Mouse (Mus musculus) C2C12 (cell line): ENCODE results near the gene Zbtb5. TPM values are rescaled to one million over a fixed set of nuclear protein-coding genes. Genes with fewer than 3 reads are reported as not detected.
"Not testable (repeated sequence)": the region's sequence is repeated elsewhere in the genome, so short reads cannot be mapped to it uniquely, and the experiment has no call there.

Source experiments
- H3K27me3 ChIP-seq: one replicate; pipeline ENCODE4 v1.6.1; 2011; ENCODE audit not compliant: control insufficient read depth, insufficient read depth, insufficient read length
- H3K36me3 ChIP-seq: one replicate; pipeline ENCODE4 v1.6.1; 2011; ENCODE audit not compliant: control insufficient read depth, insufficient read depth
- H3K4me3 ChIP-seq: one replicate; pipeline ENCODE4 v1.5.1; 2011; ENCODE audit warnings: mild to moderate bottlenecking, control low read depth; ENCODE audit not compliant: poor library complexity, insufficient read depth, severe bottlenecking
- H3K79me2 ChIP-seq: one replicate; pipeline ENCODE4 v1.6.1; 2011; ENCODE audit not compliant: control insufficient read depth, insufficient read depth
- H3K79me3 ChIP-seq: one replicate; pipeline ENCODE4 v1.6.1; 2011; ENCODE audit warnings: low read depth, control low read depth
- H3ac ChIP-seq: one replicate; pipeline ENCODE3; 2011; ENCODE audit warnings: low read depth; ENCODE audit not compliant: control insufficient read depth, insufficient read length
- CEBPB ChIP-seq: IDR thresholded peaks from one replicate; pipeline ENCODE4 v1.6.1; 2011; ENCODE audit warnings: low read depth, mild to moderate bottlenecking, control low read depth, moderate library complexity
- CTCF ChIP-seq: IDR thresholded peaks from one replicate; pipeline ENCODE4 v1.5.1; 2011; ENCODE audit not compliant: control insufficient read depth, insufficient read depth, insufficient read length
- FOSL1 ChIP-seq: IDR thresholded peaks from one replicate; pipeline ENCODE4 v1.8.0; 2011; ENCODE audit warnings: mild to moderate bottlenecking, low read length; ENCODE audit not compliant: poor library complexity, insufficient read depth, severe bottlenecking
- MAX ChIP-seq: IDR thresholded peaks from one replicate; pipeline ENCODE4 v1.6.1; 2011; ENCODE audit warnings: mild to moderate bottlenecking, control low read depth
- MYOD1 ChIP-seq: IDR thresholded peaks from one replicate; pipeline ENCODE4 v1.6.1; 2011; ENCODE audit warnings: low read depth; ENCODE audit not compliant: control insufficient read depth, insufficient read length
- MYOG ChIP-seq: IDR thresholded peaks from one replicate; pipeline ENCODE4 v1.6.1; 2011; ENCODE audit not compliant: control insufficient read depth, insufficient read length; ENCODE audit errors: extremely low read depth
- USF1 ChIP-seq: IDR thresholded peaks from one replicate; pipeline ENCODE4 v1.6.1; 2011; ENCODE audit warnings: low read depth, mild to moderate bottlenecking, control low read depth, moderate library complexity
- polyA plus RNA-seq: library from polyadenylated mRNA; unstranded; fragments of >200 nt; fragmentation: generic; extraction: Trizol; gene quantifications from one replicate; pipeline ENCODE4 v1.2.1, GENCODE M21; 2012; ENCODE audit warnings: missing spikeins

Gene Zbtb5
- polyA plus RNA-seq, 1 experiment: 4.7 TPM

GRCm38 (mm10) chr4:44958776-44959175 is 53.4 kb downstream of the Zbtb5 start:
- Histone ChIP-seq H3K4me3 (no peak overlapping the region), H3ac (no peak overlapping the region)
- TF ChIP-seq USF1 (no peak), MYOD1 (no peak), FOSL1 (no peak), MAX (no peak), CEBPB (no peak), MYOG (no peak), CTCF (no peak)

GRCm38 (mm10) chr4:44953041-44953440 is 59.2 kb downstream of the Zbtb5 start:
- H3K27me3 ChIP-seq: peaks cover 3% of the 10 kb centered on the region
- no peaks in the 10 kb centered on the region for H3K79me3 ChIP-seq
- no peaks in the 10 kb centered on the region for H3K36me3 ChIP-seq
- no peaks in the 10 kb centered on the region for H3K79me2 ChIP-seq
- TF ChIP-seq MAX (no peak), FOSL1 (no peak), USF1 (no peak), MYOD1 (no peak), CTCF (no peak), MYOG (no peak), CEBPB (no peak)
- H3K4me3 ChIP-seq: no peak overlapping the region
- no peak overlapping the region for H3ac ChIP-seq

More at GRCm38 (mm10) chr4:44958776-44959175, 53.4 kb downstream of the Zbtb5 start:
- Histone ChIP-seq H3K79me3 (no peaks in the 10 kb centered on the region), H3K27me3 (no peaks in the 10 kb centered on the region), H3K36me3 (no peaks in the 10 kb centered on the region), H3K79me2 (no peaks in the 10 kb centered on the region)

DNA sequence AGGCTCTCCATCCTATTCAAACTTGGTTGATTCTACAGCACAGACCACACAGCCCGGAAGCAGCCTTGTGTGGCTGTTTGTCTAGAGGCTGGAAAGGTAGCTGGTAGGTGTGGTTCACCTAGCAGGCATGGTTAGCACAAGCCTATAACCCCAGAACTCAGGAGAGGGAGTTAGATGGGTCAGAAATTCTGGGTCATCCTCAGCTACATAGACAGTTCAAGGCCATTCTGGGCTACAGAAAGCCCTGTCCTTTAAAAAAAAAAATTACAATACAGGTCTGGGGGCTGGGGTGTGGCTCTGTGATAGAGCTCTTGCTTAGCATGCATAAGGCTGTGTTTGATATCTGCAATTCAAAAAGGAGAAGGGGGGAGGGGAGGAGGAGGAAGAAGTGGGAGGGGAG is 63.9 kb downstream of the Zbtb5 start:
- Histone ChIP-seq H3K27me3 (peaks cover 11% of the 10 kb centered on the region), H3K36me3 (no peaks in the 10 kb centered on the region), H3K79me2 (no peaks in the 10 kb centered on the region), H3K4me3 (no peak overlapping the region), H3ac (no peak overlapping the region), H3K79me3 (no peaks in the 10 kb centered on the region)
- TF ChIP-seq USF1 (no peak), MYOG (no peak)

GRCm38 (mm10) chr4:44947464-44947863 is 64.7 kb downstream of the Zbtb5 start:
- Histone ChIP-seq H3K79me3 (no peaks in the 10 kb centered on the region), H3K36me3 (no peaks in the 10 kb centered on the region), H3K27me3 (peaks cover 18% of the 10 kb centered on the region), H3ac (no peak overlapping the region), H3K4me3 (no peak overlapping the region), H3K79me2 (no peaks in the 10 kb centered on the region)
- TF ChIP-seq CEBPB (no peak), MYOD1 (no peak), FOSL1 (no peak), MAX (no peak), CTCF (no peak), USF1 (no peak), MYOG (no peak)

DNA sequence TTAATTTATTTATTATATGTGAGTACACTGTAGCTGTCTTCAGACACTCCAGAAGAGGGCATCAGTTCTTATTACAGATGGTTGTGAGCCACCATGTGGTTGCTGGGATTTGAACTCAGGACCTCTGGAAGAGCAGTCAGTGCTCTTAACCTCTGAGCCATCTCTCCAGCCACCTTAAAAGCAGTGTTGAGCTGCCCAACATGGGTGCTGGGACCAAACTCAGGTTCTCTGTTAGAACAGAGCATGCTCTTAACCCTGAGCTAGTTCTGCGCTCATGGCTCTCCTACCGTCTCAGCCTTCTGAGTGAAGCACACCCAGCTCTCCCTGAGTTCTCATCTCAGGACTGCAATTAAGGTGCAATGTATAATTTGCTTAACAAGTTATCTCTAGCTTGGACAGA is 66.1 kb downstream of the Zbtb5 start:
- not testable (repeated sequence) for H3K36me3 ChIP-seq, H3K79me2 ChIP-seq, H3K79me3 ChIP-seq, H3K4me3 ChIP-seq, H3ac ChIP-seq
- peaks cover 15% of the 10 kb centered on the region for H3K27me3 ChIP-seq

DNA sequence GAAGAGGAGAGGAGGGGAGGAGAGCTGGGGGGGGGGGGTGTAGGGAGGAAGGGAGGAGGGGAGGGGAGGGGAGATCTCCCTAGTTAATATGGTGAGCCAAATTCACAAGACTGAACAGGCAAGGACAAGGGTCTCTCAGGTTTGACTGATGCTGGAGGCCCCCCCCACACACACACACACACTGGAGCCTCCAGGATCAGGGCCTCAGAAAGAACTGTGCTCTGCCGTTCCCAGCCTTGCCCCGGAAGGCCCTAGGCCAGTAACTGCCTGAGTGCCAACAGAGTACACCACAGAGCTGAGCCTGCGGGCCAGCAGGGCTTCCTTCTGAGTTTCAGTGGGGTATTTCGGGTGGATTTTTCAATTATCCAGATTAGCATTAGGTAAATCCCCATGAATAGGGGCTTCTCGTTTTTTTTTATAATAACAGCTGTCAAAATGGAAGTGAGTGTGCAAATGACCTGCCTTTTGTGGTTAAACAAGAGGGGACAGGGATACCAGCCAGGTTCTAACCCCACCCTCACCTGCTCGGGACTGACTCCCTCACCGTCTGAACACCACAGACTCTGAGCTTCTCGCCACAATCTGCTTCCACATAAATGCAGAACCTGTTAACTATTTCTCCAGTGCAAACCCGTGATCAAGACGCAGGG is 67.7 kb downstream of the Zbtb5 start:
- H3K79me3 ChIP-seq: no peaks in the 10 kb centered on the region
- no peak overlapping the region for H3K4me3 ChIP-seq
- TF ChIP-seq USF1: no peak
- TF ChIP-seq FOSL1: no peak
- no peak for TF ChIP-seq MYOD1
- no peak for TF ChIP-seq CTCF
- no peak for TF ChIP-seq MYOG
- no peak for TF ChIP-seq CEBPB
- TF ChIP-seq MAX: no peak
- no peaks in the 10 kb centered on the region for H3K36me3 ChIP-seq
- H3ac ChIP-seq: no peak overlapping the region
- H3K79me2 ChIP-seq: no peaks in the 10 kb centered on the region
- peaks cover 15% of the 10 kb centered on the region for H3K27me3 ChIP-seq
